Mouse (Mus musculus) stomach, embryonic 14.5 days (tissue): ENCODE results near the gene Fam71f1. TPM values are rescaled to one million over a fixed set of nuclear protein-coding genes. Genes with fewer than 3 reads are reported as not detected.

Experiments
- ATAC-seq: fragments of 200-750 bp; cut with Nextera tagmentation; 2 replicates; pipeline ENCODE4 v1.8.0; 2017; ENCODE audit warnings: low read depth, moderate TSS enrichment; ENCODE audit not compliant: insufficient number of reproducible peaks, insufficient read depth, low FRiP score
- H3K27ac ChIP-seq: fragments of 300-500 bp; sonication (generic); 2 replicates; pipeline ENCODE4 v1.5.1; 2014; ENCODE audit warnings: mild to moderate bottlenecking, low read length, moderate library complexity, mixed read lengths
- H3K27me3 ChIP-seq: fragments of 300-500 bp; sonication (generic); 2 replicates; pipeline ENCODE4 v1.6.1; 2014; ENCODE audit warnings: low read length, control low read depth, mixed read lengths; ENCODE audit not compliant: control insufficient read depth, insufficient read depth
- H3K36me3 ChIP-seq: fragments of 300-500 bp; sonication (generic); 2 replicates; pipeline ENCODE4 v1.6.1; 2014; ENCODE audit warnings: mild to moderate bottlenecking, control low read depth, low read length, moderate library complexity, mixed read lengths; ENCODE audit not compliant: control insufficient read depth, insufficient read depth
- H3K4me1 ChIP-seq: fragments of 300-500 bp; sonication (generic); 2 replicates; pipeline ENCODE4 v1.6.1; 2014; ENCODE audit warnings: low read length, control low read depth, mixed read lengths; ENCODE audit not compliant: control insufficient read depth, insufficient read depth
- H3K4me2 ChIP-seq: fragments of 300-500 bp; sonication (generic); replicated peaks from 2 replicates; pipeline ENCODE4 v1.6.1; 2014; ENCODE audit warnings: low read depth, low read length, control low read depth
- H3K4me3 ChIP-seq: fragments of 300-500 bp; sonication (generic); 2 replicates; pipeline ENCODE4 v1.5.1; 2014; ENCODE audit warnings: low read depth, low read length, control low read depth
- H3K9ac ChIP-seq: fragments of 300-500 bp; sonication (generic); replicated peaks from 2 replicates; pipeline ENCODE4 v1.6.1; 2014; ENCODE audit warnings: low read depth, mild to moderate bottlenecking, control low read depth, low read length, moderate library complexity, mixed read lengths
- H3K9me3 ChIP-seq: fragments of 300-500 bp; sonication (generic); 2 replicates; pipeline ENCODE4 v1.6.1; 2016; ENCODE audit warnings: low read depth, low read length, control low read depth; ENCODE audit not compliant: control insufficient read depth
- WGBS: fragments of 180-500 bp; shearing (Covaris S2); extraction: QIAGEN DNeasy Blood & Tissue Kit; methylation state at CpG from one replicate; pipeline ENCODE4 v1.1.7; 2014; 5-methylcytosine and 5-hydroxymethylcytosine counted together
- polyA plus RNA-seq: library from polyadenylated mRNA; unstranded; fragments of >200 nt; fragmentation: Nextera tagmentation; extraction: Ambion mirVana; gene quantifications from 2 replicates; pipeline ENCODE4 v1.2.1, GENCODE M21; 2014

The Fam71f1 gene
- not detected in 2 replicates for polyA plus RNA-seq

DNA sequence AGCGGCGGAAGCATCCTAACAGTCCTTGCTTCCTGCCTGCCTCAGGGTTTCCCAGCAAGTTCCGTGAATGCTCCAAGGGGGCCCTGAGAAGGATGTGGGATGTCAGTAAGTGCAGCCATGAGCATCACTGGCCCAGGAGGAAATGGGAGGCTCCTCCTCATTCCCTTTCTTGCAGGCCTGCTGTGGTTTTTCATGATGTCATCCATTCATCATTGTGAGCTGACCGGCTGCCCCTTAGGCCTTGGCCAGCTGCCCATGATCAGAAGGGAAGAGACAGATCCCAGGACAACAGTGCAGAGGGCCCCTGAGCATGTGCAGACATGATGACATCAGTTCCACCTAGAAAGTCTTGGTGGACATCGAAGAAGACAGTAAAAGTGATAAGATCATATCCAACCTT, at the start of gene Fam71f1:
TSS of gene Fam71f1 (plus strand) at position 262 of the 400 bp plus-strand sequence.
- H3K36me3 ChIP-seq, result no peaks in the 10 kb centered on the region
- H3K4me2 ChIP-seq, result no peak within 1 kb of the TSS
- 39% methylated on average over 5 of the region's 5 CpGs for WGBS
- no peak within 1 kb of the TSS for H3K9ac ChIP-seq
- no peak within 1 kb of the TSS for H3K4me3 ChIP-seq
- peaks cover 5% of the 10 kb centered on the region; the same call in 1 of the 2 replicates for H3K4me1 ChIP-seq
- H3K27me3 ChIP-seq, result no peaks in the 10 kb centered on the region
- ATAC-seq, result peak; percentile 73; the same call in 1 of the 2 replicates
- peak within 1 kb of the TSS; percentile 45; the same call in 1 of the 2 replicates for H3K27ac ChIP-seq
- H3K9me3 ChIP-seq, result no peaks in the 10 kb centered on the region

DNA sequence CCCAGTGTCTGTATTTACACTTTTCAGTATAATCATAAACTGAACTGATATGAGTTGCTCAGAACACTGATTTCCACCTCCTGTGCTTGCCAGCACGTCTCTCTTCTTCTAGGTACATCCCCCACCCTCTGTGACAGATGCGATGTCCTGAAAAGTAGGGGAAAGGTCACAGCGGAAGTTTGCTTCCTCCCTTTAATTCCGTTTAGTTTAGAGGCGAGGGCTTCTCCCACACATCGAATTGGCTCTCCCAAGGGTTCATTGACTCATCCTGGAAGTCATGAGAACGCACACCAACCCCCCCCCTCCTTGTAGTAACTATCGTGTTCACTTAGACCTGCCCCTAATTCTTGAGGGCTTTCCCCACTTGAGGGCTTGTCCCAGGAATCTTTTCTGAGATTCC, 48.0 kb upstream of the Fam71f1 start:
- Histone ChIP-seq H3K4me2 (no peak overlapping the region; the same call in 1 of the 2 replicates), H3K27ac (no peak overlapping the region), H3K36me3 (peaks cover 9% of the 10 kb centered on the region), H3K9ac (no peak overlapping the region), H3K4me3 (no peak overlapping the region), H3K27me3 (no peaks in the 10 kb centered on the region), H3K9me3 (no peaks in the 10 kb centered on the region), H3K4me1 (peaks cover 15% of the 10 kb centered on the region)
- ATAC-seq, result no peak
- WGBS, result 4% methylated on average over 8 of the region's 8 CpGs

DNA sequence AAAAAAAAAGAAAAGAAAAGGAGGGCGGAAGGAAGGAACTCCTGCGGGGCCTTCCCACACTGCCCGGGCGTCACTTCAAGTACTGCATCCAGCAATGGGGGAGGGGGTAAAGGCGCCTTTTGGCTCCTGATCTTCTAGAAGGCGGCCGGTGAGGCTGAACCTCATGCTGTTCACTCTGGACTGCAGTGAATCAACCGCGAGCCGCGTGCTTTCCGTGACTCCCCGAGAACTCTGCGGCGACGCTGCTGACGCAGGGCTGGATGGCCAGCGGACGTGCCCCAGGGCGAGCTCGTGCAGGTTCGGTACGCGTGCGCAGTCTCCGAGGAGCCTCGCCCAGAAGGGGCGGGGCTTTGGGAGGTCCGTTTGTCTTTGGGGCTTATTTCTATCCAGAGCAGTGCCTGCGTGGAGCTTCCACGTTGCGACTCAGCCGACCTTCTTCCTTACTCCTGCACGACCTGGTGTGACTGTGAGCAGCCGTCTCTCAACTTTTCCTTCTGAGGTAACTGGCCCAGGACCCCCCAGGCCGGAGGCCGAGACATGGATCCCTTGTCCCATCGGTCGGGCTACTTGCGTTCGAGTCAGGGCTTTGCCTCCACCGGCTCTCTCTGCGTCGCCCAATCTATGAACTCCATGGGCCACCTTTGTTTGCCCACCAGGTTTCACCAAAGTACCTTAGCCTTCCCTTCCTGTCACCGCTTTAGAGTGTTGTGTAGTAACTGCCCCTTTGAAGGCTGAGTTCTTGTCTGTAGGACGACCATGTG, 46.4 kb upstream of the Fam71f1 start, which contains the start of gene Hilpda:
TSS of gene Hilpda (plus strand) at position 177 of the 761 bp plus-strand sequence.
- H3K27ac ChIP-seq, result peak within 1 kb of the TSS; percentile 74; the same call in 1 of the 2 replicates
- H3K27me3 ChIP-seq, result no peaks in the 10 kb centered on the region
- peak within 1 kb of the TSS; percentile 56 for H3K4me2 ChIP-seq
- peaks cover 9% of the 10 kb centered on the region for H3K36me3 ChIP-seq
- WGBS, result under 1% methylated on average over 46 of the region's 46 CpGs
- peak within 1 kb of the TSS; percentile 51 for H3K9ac ChIP-seq
- peak; percentile 98 for ATAC-seq
- peaks cover 15% of the 10 kb centered on the region for H3K4me1 ChIP-seq
- no peaks in the 10 kb centered on the region for H3K9me3 ChIP-seq
- H3K4me3 ChIP-seq, result peak within 1 kb of the TSS; percentile 59

DNA sequence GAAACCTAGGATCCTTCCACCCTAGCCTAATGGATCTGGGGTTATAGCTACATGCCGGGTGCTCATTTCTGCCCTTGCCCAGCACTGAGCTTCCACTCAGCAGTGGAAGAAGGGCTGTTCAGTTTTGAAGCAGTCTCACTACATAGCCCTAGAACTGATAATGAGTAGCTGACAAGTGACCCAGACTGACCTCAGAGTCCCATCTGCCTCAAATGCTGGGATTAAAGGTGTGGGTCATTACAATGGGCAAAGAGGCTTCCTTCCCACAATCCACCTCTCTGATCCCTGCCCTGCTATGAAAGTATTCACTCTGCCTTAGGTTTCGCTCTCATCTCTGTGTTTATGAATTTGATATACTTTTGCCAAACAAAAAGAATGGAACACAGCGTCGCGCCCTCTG, 42.2 kb upstream of the Fam71f1 start:
- no peak overlapping the region for H3K4me3 ChIP-seq
- H3K27me3 ChIP-seq, result no peaks in the 10 kb centered on the region
- H3K9ac ChIP-seq, result no peak overlapping the region
- 68% methylated on average over 5 of the region's 5 CpGs for WGBS
- no peak for ATAC-seq
- no peak overlapping the region for H3K27ac ChIP-seq
- H3K4me2 ChIP-seq, result no peak overlapping the region
- peaks cover 9% of the 10 kb centered on the region for H3K36me3 ChIP-seq
- H3K4me1 ChIP-seq, result 0 out of 2 replicates have a peak, but pooled peaks cover 7% of the 10 kb centered on the region
- no peaks in the 10 kb centered on the region for H3K9me3 ChIP-seq

DNA sequence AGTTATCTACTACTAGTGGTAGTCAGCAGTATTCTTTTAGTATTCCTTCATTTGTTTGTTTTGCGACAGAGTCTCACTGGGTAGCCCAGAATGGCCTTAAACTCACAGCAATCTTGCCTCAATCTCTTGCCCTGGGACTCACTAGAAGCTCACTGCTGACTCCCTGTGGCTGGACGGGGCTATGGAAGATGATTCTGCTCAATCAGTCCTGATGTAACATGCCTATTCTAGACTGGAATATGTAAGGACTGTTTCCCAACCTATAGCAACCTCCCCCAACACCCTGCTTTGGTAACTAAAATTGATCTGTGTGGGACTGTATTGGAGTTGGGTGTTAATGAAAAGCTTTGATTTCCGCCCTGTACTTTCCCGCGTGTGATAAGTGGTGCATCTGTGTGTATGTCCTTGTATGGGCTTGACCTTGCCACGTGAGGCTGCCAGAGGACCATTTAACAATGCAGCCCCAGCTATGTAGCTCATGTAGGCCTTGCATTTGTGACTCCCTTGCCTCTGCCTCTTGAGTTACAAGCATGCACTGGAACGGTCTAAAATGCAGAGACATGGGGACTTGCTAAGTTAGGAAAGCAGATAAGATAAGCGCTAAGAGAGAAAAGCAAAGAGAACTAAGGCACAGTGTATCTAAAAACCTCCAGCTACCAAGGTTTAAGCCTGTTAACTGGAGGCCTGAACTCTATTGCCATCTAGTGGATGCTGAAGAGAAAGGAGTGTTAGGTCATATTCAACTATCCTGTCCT, 40.2 kb upstream of the Fam71f1 start:
- Histone ChIP-seq H3K4me1 (0 out of 2 replicates have a peak, but pooled peaks cover 5% of the 10 kb centered on the region), H3K9me3 (no peaks in the 10 kb centered on the region), H3K27ac (no peak overlapping the region), H3K4me2 (no peak overlapping the region), H3K4me3 (no peak overlapping the region), H3K9ac (no peak overlapping the region), H3K27me3 (no peaks in the 10 kb centered on the region), H3K36me3 (peaks cover 9% of the 10 kb centered on the region)
- peak; percentile 49; the same call in 1 of the 2 replicates for ATAC-seq
- 27% methylated on average over 8 of the region's 8 CpGs for WGBS

DNA sequence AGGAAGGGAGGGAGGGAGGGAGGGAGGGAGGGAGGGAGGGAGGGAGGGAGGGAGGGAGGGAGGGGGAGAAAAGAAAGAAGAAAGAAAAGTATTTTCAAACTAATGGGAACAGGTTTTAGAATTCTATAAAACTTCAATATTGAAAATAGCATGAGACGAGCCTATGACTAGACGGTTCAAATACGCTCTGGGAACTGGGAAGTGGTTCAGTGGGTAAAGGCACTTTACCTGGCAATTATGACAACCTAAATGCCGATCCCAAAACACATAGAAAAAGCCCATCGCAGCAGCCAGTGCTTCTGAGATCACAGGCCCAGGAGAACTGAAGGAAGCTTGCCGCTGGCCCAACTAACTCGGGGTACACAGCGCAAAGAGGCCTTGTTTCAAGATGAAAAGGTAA, 39.6 kb upstream of the Fam71f1 start, which contains the start of gene Fam71f2:
TSS of gene Fam71f2 (plus strand) at position 301 of the 400 bp plus-strand sequence.
- ATAC-seq, result no peak
- 79% methylated on average over 8 of the region's 8 CpGs for WGBS

DNA sequence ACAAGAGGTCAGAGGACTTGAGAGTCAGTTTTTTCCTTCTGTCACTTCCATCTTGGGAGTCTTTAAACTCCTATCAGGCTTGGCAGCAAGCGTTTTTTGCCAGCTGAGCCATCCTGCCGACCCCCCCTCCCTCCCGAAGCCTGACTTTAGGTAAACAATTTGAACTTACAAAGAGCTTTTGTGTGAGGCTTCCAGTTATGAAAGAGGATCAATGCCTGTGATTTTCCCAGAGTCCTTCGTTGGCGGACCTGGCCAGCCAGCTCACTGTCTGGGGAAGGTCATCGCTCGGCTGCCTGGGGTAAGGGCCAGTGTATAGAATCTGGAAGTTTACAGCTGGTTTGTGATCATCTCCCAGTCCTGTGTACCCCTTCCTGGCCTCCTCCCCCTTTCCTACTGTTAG, 38.3 kb upstream of the Fam71f1 start:
- Histone ChIP-seq H3K9me3 (no peaks in the 10 kb centered on the region), H3K27me3 (no peaks in the 10 kb centered on the region), H3K9ac (no peak overlapping the region), H3K36me3 (no peaks in the 10 kb centered on the region; the same call in 1 of the 2 replicates), H3K4me3 (no peak overlapping the region), H3K27ac (no peak overlapping the region), H3K4me1 (no peaks in the 10 kb centered on the region), H3K4me2 (no peak overlapping the region)
- WGBS, result 24% methylated on average over 7 of the region's 7 CpGs
- ATAC-seq, result no peak

More for the DNA sequence above, 39.6 kb upstream of the Fam71f1 start, which contains the start of gene Fam71f2:
- no peak within 1 kb of the TSS for H3K9ac ChIP-seq
- H3K27ac ChIP-seq, result no peak within 1 kb of the TSS
- no peak within 1 kb of the TSS for H3K4me3 ChIP-seq
- H3K27me3 ChIP-seq, result no peaks in the 10 kb centered on the region
- H3K9me3 ChIP-seq, result no peaks in the 10 kb centered on the region
- no peaks in the 10 kb centered on the region for H3K4me1 ChIP-seq
- H3K36me3 ChIP-seq, result peaks cover 9% of the 10 kb centered on the region
- no peak within 1 kb of the TSS for H3K4me2 ChIP-seq

DNA sequence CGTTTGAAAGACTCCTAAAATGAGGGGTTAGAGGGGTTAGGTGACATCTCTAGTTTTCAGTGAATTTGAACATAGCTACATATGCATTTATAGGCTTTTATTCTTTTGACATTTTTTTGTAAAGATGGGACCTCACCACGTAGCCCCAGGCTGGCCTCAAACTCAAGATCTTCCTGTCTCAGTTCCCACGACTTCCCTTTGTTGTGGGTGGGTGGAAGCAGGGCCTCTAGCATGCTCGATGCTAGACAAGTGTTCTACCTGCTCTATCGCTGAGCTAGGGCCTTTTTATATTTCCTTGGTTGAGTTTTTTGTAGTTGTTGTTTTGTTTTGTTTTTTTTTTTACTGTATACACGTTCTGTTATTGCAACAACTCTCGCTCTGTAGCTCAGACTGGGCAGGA, 32.1 kb upstream of the Fam71f1 start:
- no peaks in the 10 kb centered on the region for H3K9me3 ChIP-seq
- H3K4me3 ChIP-seq, result no peak overlapping the region
- ATAC-seq, result no peak
- WGBS, result 79% methylated on average over 7 of the region's 7 CpGs
- H3K9ac ChIP-seq, result no peak overlapping the region
- no peak overlapping the region for H3K27ac ChIP-seq
- H3K27me3 ChIP-seq, result no peaks in the 10 kb centered on the region
- H3K4me1 ChIP-seq, result no peaks in the 10 kb centered on the region
- H3K4me2 ChIP-seq, result no peak overlapping the region
- H3K36me3 ChIP-seq, result no peaks in the 10 kb centered on the region
